Mouse (Mus musculus) lung, postnatal 14 days (tissue): ENCODE measurements around the gene Ripk3.

Experiments
- DNase-seq: peaks from one replicate; pipeline ENCODE4 v3.0.0; 2021

Gene Ripk3

DNA sequence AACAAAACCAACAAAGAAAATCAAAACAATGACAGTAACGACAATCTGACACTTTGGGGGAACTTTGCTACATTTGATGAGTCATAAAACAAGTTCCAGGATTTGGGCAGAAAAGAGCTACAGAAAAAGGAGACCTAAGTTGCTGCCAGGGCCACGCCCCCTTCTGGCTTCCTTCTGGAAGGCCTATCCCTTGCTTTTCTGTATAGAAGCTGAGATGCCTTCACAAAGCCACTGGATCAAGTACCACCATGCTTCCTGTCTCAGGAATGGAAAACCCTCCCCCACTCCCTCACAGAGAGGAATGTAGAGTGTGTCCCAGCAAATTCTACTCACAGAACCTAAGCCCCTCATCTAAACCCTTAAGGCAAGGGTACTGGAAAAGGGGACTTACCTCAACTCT is 5.3 kb upstream of the Ripk3 start:
- DNase-seq, result peak; percentile 34

DNA sequence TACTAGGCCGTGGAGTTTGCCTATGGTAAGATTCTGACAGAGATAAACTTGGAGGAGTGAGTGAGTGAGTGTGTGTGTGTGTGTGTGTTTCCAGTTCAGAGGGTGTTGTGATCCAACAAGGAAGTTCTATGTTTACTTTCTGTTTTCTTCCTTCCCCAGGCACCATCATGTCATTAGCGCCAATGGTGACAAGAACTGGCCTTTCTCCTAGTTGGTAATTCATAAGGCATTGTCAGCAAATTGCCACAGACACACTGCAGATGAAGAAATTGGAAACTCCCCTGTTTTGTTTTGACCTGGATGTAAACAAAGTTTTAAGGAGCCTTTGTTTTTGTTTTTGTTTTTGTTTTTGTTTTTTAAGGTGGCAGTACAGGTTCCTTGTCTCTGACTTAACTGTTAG is 4.8 kb upstream of the Ripk3 start:
- DNase-seq, result no peak

DNA sequence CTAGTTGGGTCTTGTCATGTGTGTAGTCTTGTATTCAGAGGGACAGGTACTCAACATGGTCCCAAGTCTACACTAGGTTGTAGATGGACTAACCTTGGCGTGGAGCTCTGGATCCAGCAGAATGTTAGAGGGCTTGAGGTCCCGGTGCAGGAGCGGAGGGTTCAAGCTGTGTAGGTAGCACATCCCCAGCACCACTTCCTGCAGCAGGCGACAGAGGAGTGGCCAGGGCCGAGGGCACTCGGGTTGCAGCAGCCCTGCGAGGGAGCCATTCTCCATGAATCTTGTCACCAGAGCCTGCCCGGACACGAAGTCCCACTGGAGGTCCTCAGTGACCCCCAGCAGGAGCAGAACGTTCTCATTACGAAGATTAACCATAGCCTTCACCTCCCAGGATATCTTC is 934 bp downstream of the Ripk3 start:
- no peak for DNase-seq

DNA sequence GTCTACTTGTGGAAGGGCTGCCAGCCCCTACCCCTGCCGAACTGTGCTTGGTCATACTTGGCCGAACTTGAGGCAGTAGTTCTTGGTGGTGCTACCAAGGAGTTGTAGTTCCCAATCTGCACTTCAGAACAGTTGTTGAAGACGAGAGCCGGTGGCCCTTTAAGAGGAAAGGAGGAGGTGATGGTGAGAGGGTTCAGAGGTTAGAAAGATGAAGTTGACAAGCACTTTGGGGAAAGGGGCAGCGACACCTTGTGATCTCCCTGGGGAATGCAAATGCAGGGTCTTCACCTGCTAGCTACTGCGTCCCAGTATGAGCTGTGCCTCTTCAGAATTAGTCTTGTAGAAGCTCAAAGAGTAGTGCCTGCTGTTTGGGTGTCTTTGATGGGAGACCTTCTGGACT is 3.5 kb downstream of the Ripk3 start:
- peak; percentile 23 for DNase-seq

DNA sequence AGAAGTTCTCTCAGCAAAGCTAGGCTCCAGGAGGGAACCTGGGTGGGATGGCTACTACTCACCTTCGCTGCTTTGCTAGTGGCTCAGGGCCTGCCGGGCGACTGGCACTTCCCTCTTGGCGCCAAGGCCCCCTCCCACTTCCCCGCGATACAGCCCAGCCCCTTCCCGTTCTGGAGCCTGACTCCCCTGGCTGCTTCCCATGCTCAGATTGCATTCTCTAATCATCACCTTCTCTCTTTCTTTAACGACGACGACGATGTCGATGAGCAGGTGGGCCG is 4.8 kb downstream of the Ripk3 start, which contains the start of gene Adcy4:
Adcy4 (minus strand) TSS at position 138 of the 278 bp plus-strand sequence.
- peak; percentile 48 for DNase-seq

DNA sequence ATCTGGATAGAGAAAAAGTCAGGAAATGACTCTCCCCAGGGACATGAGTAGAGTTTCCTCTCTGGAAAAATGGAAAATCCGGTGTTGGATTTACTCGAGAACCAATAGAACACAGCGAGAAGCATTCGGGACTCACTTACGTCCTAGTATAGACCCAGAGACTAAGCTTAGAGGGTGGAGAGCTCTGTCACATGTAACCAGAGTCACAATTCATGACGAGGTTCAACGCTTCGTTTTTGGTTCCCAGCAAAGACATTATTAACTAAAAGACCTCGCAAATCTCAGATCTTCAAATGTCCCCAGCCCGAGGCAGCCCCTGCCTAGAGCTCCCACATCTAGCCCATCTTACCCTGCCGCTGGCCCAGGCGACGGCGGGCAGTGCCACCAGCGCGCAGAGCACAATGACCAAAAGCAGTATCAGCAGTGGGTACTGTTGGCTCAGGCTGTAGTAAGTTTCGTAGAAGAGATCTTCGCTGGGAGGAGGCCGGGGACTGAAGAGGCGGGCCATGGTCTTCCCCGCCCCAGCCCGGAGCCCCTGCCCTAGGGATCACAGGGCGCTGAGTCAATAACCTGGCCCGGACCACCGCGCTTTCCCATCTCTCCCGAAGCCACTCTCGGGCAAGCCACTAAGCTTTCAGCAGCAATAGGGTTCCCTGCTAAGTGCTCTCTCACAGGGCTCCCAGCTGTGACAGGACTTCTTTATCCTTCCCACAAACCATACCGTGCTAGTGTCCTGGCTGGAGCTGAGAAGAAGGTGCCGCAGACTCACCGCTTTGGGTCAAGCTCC is 5.3 kb downstream of the Ripk3 start:
- peak; percentile 37 for DNase-seq

DNA sequence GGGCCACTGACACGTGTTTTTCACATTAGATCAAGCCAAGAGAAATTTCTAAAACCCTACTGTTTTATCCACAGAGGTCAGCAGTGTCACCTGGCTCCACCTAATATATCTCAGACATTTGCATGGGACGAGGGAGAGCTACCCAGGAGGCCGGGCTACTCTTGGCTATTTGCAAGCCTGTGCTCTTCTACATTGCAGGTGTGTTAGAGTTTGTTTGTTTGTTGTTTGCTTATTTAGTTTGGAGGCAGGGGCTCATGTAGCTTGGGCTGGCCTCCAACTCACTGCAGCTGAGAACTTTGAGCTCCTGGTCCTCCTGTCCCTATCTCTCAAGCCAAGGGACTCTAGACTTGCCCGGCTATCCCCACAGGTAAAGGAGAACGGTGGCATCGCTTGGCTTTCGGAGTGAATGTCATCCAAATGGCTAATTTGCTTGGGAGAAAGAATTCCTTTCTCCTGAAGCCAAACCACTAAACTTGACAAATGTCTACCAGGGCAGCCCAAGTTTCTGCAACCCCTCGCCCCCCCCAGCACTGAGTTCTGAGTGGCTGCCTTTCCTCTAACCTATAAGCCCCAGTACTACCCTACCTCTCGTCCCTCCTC is 6.2 kb downstream of the Ripk3 start:
- peak; percentile 0 for DNase-seq

DNA sequence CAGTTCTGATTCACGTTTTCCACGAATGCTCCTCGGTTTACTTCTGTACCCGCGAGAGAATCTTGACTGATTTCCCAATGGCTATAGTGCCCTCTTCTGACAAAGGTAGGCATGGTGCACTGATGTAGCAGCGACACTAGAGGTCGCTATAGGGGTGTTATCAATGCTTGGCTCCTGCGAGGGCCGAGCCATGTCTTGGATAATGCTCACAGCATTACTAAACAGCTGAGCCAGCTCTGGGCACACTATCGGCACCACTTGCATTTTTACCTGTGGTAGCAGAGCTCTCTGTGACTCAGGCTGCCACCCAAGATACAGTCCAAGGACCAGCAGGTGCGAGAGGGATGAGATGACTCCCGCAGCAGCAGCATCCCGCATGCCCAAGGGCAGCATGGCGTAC is 7.4 kb downstream of the Ripk3 start:
- peak; percentile 74 for DNase-seq

DNA sequence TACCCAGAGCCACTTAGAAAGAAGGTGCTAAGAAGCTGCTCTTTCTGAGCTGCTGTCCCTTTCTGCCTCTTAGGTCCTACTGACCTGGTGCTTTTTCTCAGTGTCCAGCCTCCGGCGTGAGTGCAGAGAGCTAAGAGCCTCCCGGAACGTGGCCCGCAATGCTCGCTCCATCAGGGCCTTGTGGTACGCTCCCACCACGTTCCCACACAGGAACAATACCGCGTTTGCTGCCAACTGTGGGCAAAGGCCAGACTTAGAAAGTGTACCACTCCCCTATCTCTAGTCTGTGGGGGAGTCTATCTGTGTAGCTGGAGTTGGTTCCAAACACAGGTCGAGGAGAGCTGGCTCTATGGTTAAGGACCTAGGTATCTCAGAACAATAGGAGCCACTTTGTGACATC is 7.9 kb downstream of the Ripk3 start:
- DNase-seq, result no peak

DNA sequence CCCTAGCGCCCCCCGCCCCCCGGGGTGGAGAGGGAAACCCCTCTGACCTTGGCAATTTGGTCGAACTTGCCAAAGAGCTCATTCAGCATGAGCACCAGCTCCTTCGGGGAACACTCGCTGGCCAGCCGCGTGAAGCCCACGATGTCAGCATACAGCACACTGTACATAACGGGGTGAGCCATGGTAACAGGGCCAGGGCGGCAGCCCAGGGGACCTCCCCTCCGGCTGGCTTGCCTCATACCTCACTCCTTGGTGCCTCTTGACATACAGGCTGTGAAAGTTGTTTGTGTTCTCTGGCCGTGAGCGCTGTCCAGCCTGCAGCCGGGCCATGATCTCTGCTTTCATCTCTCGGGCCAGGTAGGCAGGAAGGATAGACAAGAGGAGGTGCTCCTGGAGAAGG is 9.0 kb downstream of the Ripk3 start:
- no peak for DNase-seq

DNA sequence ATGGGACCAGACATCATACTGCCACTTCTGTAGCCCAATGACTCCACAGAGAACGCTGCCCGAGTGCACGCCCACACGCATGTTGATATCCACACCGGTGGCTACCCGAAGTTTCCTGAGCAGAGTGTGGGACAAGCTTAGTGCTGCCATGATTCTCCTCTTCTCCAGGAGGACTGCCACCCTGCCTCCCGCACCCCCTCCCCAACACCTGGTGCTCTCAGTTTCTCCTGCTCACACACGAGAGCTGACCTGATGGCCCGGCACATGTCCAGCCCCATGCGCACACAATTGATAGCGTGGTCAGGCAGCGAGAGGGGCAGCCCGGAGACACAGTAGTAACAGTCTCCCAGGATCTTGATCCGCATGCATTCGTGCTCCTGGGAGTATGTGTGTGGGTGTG is 10.0 kb downstream of the Ripk3 start:
- DNase-seq, result no peak

DNA sequence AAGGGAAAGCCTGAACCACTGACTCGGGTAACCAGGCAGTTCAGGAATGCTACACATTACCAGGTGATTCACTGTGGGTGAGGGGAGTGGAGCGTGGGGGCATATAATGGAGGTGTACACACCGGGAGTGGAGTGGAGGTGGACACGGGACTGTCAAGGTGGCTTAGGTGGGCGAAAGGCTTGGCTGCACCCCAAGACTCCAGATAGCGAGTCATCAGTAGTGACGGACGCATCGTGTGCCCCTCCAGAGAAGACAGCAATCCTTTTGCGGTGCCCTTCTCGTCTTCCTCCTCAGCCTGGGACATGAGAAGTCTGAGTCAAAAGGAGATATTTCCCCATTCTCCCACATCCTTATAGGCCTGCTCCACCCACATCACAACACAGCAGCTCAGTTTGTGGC is 10.9 kb downstream of the Ripk3 start:
- no peak for DNase-seq

DNA sequence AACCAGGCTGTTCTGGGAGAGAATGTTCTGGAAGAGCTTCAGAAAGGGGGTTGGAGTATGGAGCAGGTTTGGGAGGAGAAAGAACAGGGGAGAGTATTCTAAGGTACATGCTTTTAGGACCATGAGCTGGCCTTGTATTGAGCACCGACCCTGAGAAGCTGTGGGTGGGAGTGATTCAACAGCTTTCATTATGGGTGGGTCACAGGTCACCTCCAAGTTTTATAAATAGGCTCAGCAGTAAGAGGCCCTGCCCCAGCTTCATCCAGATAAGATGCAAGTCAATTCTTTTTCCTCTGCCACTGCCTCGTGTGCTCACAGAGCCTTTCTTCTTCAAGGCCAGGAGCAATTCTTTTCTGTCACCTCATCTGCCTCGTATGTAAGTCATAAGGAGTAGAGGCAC is 11.5 kb downstream of the Ripk3 start:
- DNase-seq, result no peak

DNA sequence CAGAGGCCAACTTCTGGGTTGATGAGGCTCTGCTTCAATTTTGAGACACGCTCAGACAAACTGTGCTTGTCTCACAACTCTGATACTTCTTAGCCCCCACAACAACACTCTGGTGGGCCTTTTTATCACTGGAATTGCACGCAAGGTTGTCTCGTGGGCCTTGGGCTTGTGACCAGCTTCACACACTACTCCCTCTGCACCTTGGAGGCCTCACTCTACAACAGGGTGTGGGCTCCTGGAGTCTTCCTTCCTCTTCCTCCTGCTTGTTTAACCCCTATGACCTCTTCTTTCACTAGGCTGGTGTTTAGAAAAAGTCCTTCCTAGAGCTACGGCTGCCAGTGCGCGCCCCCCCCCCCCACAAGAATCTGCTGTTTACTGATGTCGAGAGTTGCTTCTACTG is 12.0 kb downstream of the Ripk3 start:
- no peak for DNase-seq

DNA sequence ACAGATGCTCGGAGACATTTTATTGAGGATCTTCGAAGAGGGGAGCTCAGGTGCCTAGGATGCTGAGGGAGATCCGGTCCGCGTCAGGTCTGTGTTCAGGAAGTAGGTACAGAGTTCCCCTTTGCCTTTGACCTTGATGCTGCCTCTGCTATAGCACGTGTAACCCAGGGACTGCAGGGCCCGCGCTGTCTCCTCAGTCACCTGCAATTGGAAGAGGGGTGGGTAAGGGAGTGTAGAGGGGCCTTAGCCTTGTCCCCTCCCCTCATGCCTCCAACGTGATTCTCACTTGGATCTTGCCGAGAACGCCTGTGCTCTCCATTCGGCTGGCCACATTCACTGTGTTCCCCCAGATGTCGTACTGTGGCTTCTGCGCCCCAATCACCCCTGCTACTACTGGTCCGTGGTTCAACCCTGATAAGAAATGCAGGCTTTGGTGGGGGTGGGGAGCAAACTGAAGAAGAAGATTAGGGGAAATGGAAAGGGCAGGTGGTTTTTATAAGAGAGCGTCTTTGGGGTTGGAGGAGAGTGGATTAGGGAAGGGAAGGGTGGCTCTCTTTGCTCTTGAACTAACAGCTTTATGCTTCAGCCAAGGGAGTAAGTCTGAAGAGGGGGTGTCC is 19.5 kb downstream of the Ripk3 start:
- no peak for DNase-seq

DNA sequence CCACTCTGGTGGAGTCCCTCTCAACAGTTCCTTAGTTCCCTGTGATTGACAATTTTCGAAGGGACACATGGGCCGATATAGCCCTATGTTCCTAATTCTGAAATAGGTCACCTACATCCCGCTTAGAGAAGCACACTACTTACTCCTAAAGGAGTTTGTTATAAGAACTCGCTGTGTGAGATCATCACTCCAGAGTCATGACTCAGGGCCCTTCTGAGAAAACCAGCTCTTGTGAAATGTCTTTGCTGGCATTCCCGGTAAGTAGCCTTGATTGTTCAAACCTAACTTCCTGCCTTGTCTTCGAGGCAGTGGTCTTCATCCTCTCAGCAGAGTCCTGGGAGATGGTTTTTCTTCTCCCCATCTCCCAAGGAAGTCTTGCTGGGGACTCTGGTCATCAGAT is 20.1 kb downstream of the Ripk3 start:
- DNase-seq, result no peak

DNA sequence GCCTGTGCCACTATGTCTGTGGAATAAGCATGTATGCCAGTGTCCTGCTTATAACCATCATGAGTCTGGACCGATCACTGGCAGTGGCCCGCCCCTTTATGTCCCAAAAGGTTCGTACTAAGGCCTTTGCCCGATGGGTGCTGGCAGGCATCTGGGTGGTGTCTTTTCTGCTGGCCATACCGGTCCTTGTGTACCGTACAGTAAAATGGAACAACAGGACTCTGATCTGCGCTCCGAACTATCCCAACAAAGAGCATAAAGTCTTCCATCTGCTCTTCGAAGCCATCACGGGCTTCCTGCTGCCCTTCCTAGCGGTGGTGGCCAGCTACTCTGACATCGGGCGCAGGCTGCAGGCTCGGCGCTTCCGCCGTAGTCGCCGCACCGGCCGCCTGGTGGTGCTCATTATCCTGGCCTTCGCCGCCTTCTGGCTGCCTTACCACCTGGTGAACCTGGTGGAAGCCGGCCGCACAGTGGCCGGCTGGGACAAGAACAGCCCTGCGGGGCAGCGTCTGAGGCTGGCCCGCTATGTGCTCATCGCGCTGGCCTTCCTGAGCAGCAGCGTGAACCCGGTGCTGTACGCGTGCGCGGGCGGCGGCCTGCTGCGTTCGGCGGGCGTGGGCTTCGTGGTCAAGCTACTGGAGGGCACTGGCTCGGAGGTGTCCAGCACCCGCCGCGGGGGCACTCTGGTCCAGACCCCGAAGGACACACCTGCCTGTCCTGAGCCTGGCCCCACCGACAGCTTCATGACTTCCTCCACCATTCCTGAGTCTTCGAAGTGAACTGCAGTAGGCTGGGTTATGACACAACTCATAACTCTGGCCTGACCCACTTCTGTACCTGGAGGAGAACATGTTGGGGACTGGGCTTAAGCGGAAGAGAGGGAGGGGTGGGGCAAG is 20.9 kb downstream of the Ripk3 start:
- peak; percentile 66 for DNase-seq

DNA sequence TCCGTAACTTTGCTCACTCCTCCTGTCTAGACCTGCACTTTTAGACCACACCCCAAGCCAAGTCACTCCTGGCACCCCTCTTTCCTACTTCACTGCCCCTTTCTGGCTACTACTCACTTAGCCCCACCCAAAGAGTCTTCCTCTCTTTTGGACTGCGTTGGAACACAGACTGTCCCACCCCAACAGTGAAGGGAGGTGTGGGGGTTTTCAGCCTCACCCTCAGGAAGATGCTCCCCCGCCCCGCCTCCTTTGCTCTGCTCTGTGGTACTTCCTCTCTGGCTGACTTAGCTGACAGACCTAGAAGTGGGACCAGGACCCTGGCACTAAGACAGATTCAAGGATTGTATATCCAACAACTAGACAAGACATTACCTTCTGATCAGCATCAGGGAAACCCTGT is 23.0 kb downstream of the Ripk3 start, which contains the start of gene Ltb4r1:
Ltb4r1 (plus strand) TSS at position 267 of the 400 bp plus-strand sequence.
- no peak for DNase-seq

DNA sequence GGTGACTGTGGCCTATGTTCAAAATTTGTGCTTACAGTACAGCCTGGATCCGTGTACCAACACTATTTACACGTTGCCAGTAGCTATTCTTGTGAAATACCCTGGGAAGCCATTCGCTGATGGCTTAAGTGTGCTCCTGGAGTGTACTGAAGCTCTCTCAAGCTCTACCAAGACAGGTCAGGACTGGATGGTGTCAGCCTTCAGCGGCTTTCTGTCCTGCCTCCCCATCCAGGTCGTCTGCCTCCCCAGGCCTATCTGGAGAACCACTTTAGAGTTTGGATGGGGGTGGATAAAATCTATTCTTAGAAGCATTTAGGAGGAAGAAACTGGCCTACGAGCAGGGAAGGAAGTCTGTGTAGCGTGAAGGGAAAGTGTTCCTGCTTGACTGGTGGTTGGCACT is 25.5 kb downstream of the Ripk3 start:
- peak; percentile 34 for DNase-seq

DNA sequence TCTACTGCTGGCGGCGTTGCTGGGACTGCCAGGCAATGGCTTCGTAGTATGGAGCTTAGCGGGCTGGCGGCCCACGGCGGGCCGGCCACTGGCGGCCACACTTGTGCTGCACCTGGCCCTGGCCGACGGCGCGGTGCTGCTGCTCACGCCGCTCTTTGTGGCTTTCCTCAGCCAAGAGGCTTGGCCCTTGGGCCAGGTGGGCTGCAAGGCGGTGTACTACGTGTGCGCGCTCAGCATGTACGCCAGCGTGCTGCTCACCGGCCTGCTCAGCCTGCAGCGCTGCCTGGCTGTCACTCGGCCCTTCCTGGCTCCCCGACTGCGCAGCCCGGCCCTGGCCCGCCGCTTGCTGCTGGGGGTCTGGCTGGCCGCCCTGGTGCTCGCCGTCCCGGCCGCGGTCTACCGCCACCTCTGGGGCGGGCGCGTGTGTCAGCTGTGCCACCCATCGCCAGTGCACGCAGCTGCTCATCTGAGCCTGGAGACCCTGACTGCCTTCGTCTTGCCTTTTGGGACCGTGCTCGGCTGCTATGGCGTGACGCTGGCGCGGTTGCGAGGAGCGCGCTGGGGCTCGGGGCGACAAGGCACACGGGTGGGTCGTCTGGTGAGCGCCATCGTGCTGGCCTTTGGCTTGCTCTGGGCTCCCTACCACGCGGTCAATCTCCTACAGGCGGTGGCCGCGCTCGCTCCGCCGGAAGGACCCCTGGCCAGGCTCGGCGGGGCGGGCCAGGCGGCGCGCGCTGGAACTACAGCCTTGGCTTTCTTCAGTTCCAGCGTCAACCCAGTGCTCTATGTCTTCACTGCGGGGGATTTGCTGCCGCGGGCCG is 26.5 kb downstream of the Ripk3 start:
- peak; percentile 52 for DNase-seq

DNA sequence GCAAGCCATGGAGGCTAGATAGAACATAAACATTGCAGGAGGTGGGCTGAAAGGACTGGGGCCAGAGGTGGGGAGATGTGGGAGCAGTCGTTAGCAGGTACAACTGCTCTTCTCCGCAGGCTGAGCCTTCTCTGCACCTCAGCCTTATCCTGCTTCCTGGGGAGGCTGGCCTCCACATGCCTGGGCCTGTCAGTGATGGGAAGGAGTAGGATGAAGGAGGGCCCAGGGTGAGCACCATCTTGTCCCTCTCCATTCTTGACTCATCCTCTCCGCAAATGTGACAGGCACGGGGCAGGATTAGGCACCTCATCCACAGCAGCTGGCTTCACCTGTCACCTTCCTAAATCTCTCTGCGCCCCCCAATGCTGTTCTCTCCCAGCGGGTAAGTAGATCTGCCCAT is 27.5 kb downstream of the Ripk3 start, which contains the start of gene Ltb4r2:
Ltb4r2 (plus strand) TSS at position 266 of the 400 bp plus-strand sequence.
- no peak for DNase-seq

DNA sequence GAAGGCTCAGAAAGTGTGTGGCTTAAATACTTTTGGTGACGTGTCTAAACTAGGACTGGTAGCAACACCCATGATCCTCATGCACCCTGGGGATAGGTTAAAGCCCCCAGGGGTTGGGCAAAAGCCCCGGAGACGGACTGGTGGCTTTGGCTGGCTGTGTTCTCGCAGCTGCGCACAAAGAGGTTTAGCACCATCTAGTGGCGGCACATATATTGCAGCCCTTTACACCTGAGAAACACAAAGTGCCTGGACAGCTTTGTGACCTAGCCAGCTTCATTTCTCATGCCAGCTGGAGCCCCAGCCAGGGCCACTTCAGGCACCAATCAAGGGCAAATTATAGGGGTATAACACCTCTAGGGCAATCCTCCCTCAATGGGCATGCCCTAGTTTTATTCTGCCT is 28.5 kb downstream of the Ripk3 start:
- DNase-seq, result peak; percentile 93
